In genomic region chr17:30727788-30728187, GRCm38 (mm10) we compare ENCODE assay signal across 15 mouse cellular contexts.
DNase-seq lines count a peak whose midpoint lies in the region; TF ChIP-seq lines count a peak whose summit lies in the region.
"Had no signal": no experiment of that assay in that cellular context is flagged by ENCODE, and none has a peak within 500 bp of the region (broad histone marks: within the 10 kb centered on the region; RNA-seq: fewer than 3 reads in every experiment).

No protein-coding gene starts in this region.

- H3K4me3 ChIP-seq in layer of hippocampus, adult 2 months = no peak overlapping the region
- H3K4me3 ChIP-seq in bone marrow, adult 2 months (replicated peaks; ENCODE audit: control insufficient read depth, low read depth, low read length) = no peak overlapping the region
- H3K4me3 ChIP-seq: embryonic facial prominence, embryonic 12.5 days; forebrain, embryonic 12.5 days; heart, embryonic 15.5 days; liver, embryonic 15.5 days had no signal

- DNase-seq in layer of hippocampus, adult 2 months (ENCODE audit: low spot score in 2 of 2) = no peak
- no peak for DNase-seq in layer of hippocampus, adult 8-10 months (ENCODE audit: low spot score in 2 of 2)
- peak; percentile 63 for DNase-seq in thymus, postnatal 4 days
- DNase-seq in thymus, postnatal 0 days (ENCODE audit: low spot score) = no peak
- no peak for DNase-seq in ovary, postnatal 10 days (ENCODE audit: low spot score)
- DNase-seq in urinary bladder, postnatal 4 days (ENCODE audit: low spot score in 2 of 2) = no peak
- DNase-seq: adrenal gland, postnatal 14 days; cerebellum, adult 18-20 months; gastrocnemius, postnatal 10 days; retina, postnatal 1 day had no signal

- no peaks in the 10 kb centered on the region for H3K4me1 ChIP-seq in bone marrow, adult 2 months (ENCODE audit: control insufficient read depth, insufficient read depth, low read length)
- H3K4me1 ChIP-seq: embryonic facial prominence, embryonic 12.5 days; forebrain, embryonic 12.5 days; heart, embryonic 15.5 days; liver, embryonic 15.5 days had no signal

- WGBS in bone marrow, adult 2 months = 79% methylated on average over 4 of the region's 4 CpGs

- TF ChIP-seq POLR2A in bone marrow, adult 2 months (IDR thresholded peaks at IDR 0.05; ENCODE audit: borderline replicate concordance, control insufficient read depth, low read depth, low read length) = no peak

- H3K27ac ChIP-seq in layer of hippocampus, adult 2 months = no peak overlapping the region
- no peak overlapping the region for H3K27ac ChIP-seq in bone marrow, adult 2 months (ENCODE audit: control insufficient read depth, insufficient read depth, low read depth, low read length, poor library complexity)
- H3K27ac ChIP-seq: embryonic facial prominence, embryonic 12.5 days; forebrain, embryonic 12.5 days; heart, embryonic 15.5 days; liver, embryonic 15.5 days had no signal

- TF ChIP-seq CTCF in layer of hippocampus, adult 2 months (conservative IDR thresholded peaks at IDR 0.05) = peak; percentile 76
- peak; percentile 53; the same call in 1 of the 2 replicates for TF ChIP-seq CTCF in bone marrow, adult 2 months (IDR thresholded peaks at IDR 0.05; ENCODE audit: control insufficient read depth, insufficient read depth, low read length)
